Mouse (Mus musculus): ENCODE measurements around the gene Atl1.

Gene Atl1

DNA sequence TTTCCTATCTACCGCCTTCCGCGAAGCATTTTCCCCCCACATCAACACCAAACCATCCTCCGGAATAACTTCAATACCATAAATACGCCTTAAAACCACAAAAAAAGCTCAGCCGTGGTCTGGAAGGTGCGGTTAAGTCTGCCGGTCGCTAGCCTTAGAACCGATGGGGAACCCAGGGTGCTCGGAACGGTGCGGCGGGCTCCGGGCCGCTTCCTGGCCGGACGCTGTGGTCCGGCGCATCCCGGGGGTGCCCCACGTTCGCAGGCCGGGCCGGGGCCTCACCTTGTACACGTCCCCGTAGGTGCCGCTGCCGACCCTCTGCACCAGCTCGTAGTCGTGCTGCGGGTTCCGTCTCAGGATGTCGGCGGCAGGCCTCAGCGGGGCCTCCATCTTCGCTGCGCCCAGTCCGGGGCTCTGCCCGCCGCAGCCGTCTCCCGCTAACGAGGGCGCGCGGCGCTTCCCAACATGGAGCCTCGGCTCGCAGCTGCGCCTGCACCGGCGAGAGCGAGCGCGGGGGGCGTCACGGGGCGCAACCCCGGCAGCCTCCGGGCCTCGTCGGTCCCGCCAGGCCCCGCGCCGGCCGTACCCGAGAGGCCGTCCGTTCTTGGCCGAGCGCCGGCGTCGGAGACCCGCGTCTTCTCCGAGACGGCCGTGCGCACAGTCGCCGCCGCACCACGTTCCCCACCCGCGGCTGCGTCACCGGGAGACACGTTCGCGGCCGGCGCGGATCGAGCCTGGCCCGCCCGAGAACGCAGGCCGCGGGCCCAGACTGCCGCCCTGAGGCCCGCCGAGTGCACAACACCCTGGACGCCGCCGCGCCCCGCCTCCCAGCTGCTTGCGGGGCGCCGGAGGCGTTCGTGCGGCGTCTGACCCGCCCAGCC, at the start of gene Atl1, which contains the start of gene Map4k5:
Atl1 (plus strand) TSS at position 244 of the 881 bp plus-strand sequence.
Map4k5 (minus strand) TSS at position 830 of the 881 bp plus-strand sequence.
- peak; percentile 88 for DNase-seq (ENCODE audit: extremely low spot score)

DNA sequence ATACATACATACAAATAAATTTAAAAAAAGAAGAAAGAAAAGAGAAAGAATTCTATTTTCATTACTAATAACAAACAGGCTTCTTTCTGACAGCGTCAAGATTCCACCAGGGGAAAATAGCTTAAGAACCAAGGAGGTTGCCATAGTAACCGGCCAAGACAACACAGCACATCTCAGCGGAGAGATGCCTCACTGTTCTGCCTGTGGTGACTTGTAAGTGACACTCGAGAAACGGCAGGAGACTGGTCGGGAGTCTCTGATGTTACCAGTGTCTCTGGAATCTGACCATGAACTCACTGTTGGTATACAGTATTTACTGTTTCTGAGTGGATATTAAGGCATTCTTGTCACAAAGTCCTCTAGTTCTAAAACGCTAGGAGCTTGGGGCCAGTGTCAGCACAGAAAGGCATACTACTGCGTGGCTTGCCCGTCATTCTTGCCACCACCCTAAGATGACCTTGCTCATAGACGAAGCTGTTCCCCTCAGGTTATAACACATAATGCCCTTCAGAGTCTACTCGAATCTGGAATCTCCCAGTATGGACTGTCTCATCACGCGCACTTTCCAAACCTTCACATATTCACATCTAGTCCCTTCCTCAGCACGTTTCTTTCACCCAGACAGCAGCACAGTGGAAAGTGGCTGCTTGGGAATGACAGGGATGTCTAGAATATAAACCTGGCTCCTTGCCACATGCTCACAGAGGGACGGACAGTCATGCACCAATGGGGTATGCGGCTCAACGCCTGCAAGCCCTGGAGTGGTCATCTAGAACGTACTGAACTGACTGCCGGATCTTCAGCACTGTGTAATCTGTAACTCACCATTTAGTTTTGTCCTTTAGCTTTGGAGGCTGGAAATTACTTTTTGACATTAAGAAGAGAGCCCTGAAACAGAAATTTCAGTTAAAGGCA, 48.6 kb upstream of the Atl1 start:
- peak; percentile 11 for DNase-seq (ENCODE audit: extremely low spot score)

DNA sequence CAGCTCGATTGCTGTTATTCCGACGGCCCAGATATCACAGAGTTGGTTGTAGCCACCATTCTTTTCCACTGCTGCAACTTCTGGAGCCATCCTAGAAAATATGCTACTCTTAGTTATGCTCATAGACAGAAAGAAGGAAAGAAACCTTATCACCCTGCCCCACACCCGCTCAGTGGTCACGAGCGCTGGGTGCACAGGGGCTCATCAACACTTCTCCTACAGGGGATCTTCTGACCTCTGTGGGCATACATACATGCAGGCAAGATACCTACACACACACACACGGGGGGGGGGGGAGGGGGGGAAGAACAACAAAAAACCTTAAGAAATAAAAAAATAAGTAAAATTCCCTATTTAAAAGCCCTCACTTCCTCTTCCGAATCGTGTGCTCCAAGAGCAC, 46.7 kb upstream of the Atl1 start:
- no peak for DNase-seq (ENCODE audit: extremely low spot score)

DNA sequence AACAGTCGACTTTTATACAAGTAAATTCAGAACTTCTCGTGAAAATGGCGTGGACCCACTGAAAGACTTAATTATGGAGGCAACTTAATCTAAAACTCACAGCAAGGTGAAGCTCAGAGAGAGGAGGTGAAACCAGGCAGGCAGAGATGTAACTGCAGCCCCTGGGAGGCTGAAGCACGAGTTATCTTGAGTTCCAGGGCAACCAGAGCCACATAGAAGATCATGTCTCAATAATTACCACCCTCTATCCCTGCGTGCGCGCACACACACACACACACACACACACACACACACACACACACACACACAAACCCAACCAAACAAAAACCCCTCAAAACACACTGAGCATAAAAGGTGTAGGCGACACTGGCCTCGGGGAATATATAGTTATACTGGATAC, 45.9 kb upstream of the Atl1 start:
- no peak for DNase-seq (ENCODE audit: extremely low spot score)

DNA sequence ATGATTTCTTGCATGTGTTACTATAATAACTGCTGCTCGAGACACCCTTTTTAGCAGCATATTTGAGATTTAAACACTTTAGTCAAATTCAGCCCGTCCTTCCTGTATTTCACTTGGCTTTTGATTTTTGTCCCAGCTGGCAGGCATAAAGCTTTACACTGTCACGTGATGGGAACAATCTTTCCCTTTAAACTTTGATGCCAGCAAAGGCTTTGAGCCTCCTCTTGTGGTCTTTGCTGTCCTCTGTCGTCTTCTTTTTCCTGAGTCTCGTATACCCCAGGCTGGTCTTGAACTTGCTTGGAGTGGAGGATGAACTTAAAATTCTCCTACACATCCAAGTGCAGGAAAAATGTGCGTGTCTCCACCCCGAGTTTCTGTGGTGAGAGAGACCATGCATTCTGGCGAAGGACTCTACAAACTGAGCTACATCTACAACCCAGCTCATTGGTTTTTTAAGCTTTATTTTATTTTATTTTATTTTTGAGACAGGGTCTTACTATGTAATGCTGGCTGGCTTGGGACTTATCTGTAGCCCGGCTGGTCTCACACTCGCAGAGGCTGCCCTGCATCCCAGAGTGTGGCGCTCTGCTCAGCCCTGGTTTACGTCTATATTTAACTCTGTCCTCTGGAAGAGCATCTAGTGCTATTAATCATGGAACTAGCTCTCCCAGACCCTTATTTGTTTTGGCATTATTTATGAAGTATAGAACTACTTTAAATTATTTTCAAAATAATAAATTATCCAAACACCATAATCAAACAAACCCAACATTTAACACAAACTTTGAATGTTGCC, 44.1 kb upstream of the Atl1 start:
- DNase-seq (ENCODE audit: extremely low spot score), result no peak

DNA sequence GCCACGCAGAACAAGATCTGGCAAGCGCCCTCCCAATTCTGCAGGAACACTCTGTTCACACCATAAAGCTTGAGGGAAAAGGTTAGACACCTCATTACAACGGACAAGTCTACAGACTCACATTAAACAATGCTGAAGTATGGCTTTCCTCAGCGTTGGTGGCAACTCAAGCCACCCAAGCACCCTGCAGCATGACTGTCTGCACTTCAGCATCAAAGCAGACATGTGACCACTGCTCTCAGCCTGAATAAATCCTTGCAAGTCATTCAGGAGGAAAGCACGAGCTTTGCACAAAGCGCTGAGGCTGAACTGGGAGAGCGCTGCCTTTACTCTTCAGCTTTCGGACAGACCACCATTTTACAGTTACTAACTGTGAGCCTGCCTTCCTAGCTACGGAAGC, 40.1 kb upstream of the Atl1 start:
- no peak for DNase-seq (ENCODE audit: extremely low spot score)

DNA sequence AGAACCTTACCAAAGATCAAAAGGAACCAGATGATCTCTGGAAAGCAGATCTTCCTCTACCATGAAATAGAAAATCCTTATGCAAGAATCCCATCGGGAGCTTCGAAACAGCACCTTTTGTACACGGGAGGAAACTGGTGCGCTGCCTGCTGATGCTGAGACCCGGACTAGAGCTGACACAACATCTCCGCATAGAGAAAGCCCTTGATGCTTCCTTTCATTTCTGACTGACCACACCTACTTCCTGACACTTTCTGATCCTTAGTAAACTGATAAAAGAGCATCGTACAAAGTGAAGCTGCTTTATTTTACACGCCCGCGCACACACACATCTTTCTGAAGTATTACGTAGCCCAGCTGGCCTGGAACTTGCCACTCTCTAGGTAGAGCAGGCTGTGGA, 39.0 kb upstream of the Atl1 start:
- DNase-seq (ENCODE audit: extremely low spot score), result no peak

DNA sequence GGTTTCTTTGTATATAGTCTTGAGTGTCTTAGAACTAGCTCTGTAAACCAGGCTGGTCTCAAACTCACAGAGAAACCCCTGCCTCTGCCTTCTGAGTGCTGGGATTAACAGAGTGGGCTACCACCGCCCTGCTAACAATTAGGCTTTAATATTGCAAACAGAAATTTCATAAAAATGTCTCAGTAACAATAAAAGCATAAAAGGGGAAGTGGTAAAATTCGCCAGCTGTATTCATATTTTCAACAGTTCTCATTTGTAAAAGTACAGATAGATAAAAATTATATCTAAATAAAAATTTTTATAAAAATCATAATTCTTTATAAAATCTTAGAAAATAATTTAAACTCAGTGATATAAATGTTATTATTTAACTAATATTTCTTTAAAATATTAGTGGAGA, 38.5 kb upstream of the Atl1 start:
- DNase-seq (ENCODE audit: extremely low spot score), result no peak

DNA sequence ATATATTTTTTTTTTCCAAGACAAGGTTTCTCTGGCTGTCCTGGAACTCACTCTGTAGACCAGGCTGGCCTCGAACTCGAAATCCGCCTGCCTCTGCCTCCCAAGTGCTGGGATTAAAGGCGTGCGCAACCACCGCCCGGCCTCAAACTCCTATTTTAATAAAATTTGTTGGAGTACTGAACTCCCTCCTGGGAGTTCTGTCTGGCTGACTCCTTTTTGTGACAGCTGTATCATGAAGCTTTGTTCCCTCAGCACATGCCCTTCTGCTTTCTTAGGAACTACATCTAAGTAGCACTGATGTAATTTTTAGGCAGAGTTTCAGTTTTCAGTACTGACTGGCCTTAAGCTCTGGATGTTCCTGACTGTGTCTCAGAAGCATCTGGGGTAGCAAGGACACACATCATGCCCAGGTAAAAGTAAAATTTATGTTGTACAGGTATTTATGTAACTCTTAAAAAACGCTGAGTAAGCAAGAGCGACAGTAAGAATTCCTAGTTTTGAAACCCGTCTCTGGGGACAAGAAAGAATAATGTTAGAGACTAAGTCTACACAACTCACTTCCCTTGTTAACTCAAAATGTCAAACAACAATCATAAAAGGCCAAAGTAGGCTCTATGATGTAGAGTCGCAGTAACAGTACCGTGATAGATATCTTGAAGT, 36.6 kb upstream of the Atl1 start:
- no peak for DNase-seq (ENCODE audit: extremely low spot score)

DNA sequence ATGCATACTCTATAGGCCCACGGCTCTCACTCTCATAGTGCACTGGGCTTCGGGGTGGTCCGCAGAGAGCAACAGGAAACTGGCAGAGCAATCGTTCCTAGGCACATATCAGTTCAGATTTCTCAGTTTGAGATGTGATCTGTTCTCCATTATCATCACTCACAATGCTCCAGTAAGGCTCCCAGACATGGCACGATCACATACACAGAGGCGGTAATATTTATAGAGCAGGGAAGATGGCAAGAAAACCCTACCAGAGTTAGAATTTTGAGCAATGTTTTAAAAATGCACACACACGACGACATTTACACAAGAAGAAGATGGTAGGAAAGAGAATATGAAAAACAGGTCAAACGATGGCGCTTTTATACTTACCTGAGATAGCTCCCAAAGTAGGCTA, 36.0 kb upstream of the Atl1 start:
- no peak for DNase-seq (ENCODE audit: extremely low spot score)

DNA sequence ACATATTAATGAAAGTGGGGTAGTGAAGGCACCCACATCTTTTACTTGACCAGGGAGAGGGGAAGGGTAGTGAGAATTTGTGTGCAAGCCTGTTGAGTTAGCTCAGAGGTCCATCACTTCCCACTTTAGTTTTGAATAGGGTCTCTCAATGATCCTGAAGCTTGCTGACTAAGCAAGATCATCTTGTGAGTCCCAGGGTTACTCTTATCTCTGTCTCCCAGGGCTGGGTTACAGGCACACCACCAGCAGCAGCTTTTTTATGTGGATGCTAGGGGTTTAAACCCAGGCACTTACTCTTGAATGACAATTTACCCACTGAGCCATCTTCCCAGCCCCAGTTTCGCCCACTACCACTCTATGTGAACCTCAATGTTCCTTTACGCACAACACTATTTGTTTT, 34.8 kb upstream of the Atl1 start:
- DNase-seq (ENCODE audit: extremely low spot score), result no peak

DNA sequence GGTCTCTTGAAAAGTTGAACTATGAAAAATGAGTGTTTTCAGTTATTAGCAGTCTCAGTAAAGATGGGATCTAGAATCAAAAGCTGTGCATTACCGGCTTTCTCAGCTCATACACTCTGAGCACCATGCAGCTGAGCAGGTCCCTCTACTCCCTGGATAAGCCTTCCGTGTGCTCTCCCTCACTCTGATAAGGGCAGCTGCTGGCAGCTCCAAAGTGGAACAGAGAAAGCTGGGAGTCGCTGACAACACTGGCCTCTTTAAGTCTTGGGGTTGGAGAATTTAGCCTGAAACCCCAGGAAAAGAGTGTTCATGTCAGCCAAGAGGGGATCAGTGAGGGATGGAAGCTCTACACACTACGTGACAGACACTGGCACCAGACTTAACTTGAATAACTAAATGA, 33.6 kb upstream of the Atl1 start:
- DNase-seq (ENCODE audit: extremely low spot score), result no peak

DNA sequence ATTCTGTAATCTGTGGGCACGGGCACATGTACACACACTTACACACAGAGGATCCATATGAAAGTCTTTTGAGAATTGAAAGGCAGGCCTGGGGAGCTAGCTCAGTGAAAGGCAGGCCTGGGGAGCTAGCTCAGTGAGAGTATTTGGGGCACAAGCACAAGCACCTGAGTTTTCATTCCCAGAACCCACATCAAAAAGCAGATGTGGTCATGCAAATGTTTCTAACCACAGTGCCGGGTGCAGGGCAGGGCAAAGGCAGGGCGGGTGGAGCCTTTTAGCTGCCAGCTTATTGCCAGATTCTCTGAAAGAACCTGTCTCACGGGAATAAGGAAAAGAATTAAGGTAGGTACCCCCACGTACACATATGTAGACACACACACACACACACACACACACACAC, 28.9 kb upstream of the Atl1 start:
- no peak for DNase-seq (ENCODE audit: extremely low spot score)

DNA sequence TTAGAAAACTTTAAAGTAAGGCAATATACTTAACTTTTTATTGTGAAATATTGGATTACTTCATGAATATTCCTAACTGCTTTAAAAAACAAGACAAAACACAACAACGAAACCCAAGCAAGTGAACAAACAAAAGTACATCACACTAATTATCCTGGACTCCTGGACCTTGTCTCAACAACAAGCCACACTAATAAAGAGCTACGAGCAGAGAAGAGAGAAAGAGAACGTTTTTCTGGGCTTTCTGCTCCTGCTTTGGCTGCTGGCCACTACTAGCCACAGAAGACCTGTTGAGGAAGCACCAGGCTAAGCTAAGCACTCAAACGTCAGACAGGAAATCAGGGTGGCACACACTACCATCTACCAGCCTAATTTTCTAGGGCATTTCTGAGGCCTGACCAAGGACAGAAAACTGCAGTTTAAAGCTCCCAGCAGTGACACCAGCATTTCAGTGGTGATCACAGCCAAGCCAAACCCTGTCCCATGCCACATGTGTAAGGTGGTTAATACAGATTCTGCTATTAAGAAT, 28.2 kb upstream of the Atl1 start:
- DNase-seq (ENCODE audit: extremely low spot score), result no peak

DNA sequence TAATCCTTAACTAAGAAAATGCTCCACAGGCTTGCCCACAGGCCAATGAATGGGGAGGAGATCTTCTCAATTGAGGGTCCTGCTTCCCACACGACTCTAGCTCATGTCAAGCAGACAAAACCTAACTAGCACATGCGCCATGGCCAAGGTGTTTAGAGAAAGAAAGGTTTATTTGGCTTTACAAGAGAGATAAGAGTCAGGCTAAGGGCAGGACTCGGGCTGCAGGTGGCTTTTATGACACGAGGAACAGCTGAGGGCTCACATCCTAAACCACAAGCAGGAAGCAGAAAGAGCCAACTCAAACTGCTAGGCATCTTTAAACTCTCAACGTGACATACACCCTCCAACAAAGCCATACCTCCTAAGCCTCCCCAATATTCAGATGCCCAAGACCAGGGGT, 25.1 kb upstream of the Atl1 start:
- DNase-seq (ENCODE audit: extremely low spot score), result no peak

DNA sequence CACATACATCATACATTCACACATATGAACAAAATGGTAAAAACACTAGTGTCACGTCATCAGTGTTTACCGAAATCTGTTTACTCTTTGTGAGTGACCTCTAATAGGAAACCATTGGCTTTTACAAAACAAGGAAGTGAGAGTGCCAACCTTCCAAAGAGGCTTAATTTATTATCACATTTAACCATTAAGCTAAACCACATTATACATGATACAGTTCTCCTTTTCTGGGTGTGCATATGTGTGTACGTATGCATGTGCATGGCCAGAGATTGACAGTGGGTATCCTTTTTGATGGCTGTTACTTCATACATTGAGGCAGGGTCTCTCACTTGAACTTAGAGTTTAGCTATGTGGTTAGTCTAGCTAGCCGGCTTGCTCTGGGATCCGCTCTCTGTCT, 20.8 kb upstream of the Atl1 start:
- DNase-seq (ENCODE audit: extremely low spot score), result no peak

DNA sequence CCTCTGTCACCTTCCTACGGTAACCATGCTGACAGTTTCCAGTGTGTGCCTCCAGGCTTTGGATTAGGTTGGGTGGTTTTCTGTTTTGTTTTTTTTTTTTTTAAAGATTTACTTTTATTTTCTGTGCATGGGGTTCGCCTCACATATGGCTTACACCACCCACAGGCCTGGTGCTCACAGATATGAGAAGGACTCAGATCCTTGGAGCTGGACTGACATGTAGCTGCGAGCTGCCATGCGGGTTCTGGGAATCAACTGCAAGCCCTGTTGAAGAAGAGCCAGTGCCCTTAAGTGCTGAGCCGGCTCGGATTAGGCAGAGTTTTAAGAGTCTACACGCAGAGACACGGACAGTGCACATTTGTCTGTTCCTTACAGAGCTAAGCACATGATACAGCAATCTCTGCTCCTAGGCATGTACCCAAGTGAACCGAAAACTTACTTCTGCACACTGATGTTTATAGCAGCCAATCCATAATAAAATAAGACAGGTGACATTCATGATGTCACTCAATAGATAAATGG, 14.5 kb upstream of the Atl1 start:
- no peak for DNase-seq (ENCODE audit: extremely low spot score)

DNA sequence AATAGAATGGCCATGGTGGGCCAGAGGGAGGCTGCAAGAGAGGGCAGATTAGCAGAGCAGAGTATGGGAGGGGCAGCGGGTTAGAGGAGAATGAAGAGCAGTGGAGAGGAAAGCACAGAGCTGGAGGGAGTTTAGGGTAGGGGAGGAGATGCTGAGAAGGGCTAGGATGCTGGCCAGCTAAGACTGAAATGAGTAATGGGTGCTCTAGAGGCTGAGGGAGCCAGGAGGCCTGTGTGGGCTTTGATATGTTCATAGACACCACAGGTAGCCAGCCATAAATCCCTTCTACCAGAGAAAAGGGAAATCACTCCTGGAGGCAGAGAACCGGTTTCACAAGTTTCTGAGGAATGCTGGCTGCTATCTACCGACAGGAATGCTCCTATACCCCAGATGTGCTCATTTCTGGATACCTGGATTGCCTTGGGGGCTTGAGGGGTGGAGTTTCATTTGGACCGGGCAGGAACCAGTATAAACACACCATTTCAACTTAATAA, 13.2 kb upstream of the Atl1 start:
- peak; percentile 32 for DNase-seq (ENCODE audit: extremely low spot score)

DNA sequence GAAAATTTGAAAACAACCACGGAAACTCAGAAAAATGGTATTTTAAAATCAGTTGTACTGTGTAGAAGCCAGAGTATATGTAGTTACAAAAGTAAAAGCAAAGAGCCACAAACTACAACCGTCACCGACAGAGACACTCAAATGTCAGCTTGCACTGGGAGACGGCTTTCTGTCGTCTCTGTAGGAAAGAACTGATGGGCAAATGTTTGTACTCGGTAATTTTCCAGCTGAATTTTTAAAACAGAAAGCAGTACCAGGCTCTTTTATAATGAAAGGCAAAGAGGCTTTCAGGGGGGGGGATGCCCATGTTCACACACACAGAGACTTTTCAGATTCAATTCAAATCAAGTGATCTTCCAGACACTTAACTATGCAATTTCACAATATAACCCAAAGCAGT, 12.7 kb upstream of the Atl1 start:
- DNase-seq (ENCODE audit: extremely low spot score), result no peak

DNA sequence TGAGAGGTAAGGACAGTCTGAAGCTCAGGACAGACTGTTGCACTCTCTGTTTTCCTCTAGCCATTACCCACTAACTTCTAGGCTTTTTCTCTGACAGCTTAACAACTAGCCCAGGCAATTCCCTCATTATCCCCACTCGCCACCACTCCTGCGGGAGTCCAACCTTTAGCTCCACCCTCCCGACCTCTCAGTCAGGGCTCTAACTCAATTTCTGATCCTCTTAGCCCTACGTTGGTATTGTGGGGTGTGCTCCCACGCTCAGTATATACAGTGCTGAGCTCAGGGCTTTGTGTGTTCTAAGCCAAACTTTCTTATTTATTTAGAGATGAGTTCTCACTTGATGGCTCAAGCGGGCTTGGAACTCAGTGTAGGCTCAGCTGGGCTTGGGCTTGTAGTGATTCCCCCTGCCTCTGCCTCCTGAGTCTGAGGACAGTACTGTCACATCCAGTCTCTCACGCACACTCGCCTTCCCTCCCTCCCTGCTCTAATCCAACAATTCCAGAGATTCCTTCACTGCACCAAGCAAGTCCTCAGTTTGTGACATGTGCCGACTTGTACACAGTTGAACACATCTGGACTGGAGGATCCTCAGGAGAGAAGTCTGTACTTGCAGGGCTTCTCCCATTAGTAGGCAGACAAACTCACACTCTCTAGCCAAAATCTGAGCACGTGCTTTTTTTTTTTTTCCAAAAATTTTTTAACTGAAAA, 11.1 kb upstream of the Atl1 start:
- peak; percentile 15 for DNase-seq (ENCODE audit: extremely low spot score)
